Mouse (Mus musculus) ES-E14 (cell line): Measurements from ENCODE around the gene Zfhx3.

Experiments used
- CHD2 ChIP-seq: IDR thresholded peaks from 2 replicates; pipeline ENCODE4 v1.6.1; 2014; ENCODE audit warnings: mild to moderate bottlenecking, low read depth, low read length, inconsistent platforms
- HCFC1 ChIP-seq: IDR thresholded peaks from 2 replicates; pipeline ENCODE4 v1.6.1; 2012; ENCODE audit warnings: low read length, inconsistent platforms, borderline replicate concordance; ENCODE audit not compliant: insufficient read depth
- MAFK ChIP-seq: IDR thresholded peaks from 2 replicates; pipeline ENCODE4 v1.6.1; 2014; ENCODE audit warnings: mild to moderate bottlenecking, low read depth, low read length, inconsistent platforms; ENCODE audit not compliant: insufficient read depth
- ZC3H11A ChIP-seq: IDR thresholded peaks from 2 replicates; pipeline ENCODE4 v1.6.1; 2012; ENCODE audit warnings: low read depth, mild to moderate bottlenecking, inconsistent platforms, low read length, borderline replicate concordance
- ZNF384 ChIP-seq: IDR thresholded peaks from 2 replicates; pipeline ENCODE4 v1.6.1; 2012; ENCODE audit warnings: low read depth, low read length, inconsistent platforms

DNA sequence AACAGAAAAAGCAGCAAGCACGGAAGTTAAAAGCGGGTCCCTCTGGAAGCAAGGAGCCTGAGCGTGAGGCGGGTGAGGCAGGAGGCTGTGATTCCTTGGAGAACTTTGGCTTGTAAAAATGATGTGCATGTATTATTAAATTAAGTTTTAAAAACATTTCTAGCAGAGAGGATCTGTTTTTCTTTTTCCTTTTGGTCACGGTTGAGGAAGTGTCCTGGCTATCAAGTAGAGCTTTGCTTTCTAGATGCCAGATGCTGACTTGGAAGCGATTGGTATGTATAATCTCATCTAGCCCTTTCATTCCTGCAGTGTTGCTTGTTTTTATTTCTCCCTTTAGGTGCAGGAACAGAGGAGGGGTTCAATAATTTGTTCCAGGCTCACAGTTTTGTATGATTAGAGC is 92.3 kb downstream of the Zfhx3 start:
- no peak for TF ChIP-seq MAFK
- TF ChIP-seq ZC3H11A: no peak
- no peak for TF ChIP-seq ZNF384
- no peak for TF ChIP-seq HCFC1
- no peak for TF ChIP-seq CHD2
